Mouse (Mus musculus) T-helper 1 cell (primary cell): ENCODE measurements at regions not wholly inside any gene's neighbourhood (a gene's known extent, or its start where the extent isn't known, plus 50 kb on each side); places are given as distances from the start of the nearest gene placed in this dataset.

Experiments used
- in situ Hi-C: fragments of 300-600 bp; cut with MboI, MseI; formaldehyde crosslinking; loops from one replicate; pipeline ENCODE4 v1.15.1; 2025; ENCODE audit warnings: high pct_unique_total_duplicates

- in situ Hi-C loops, result no loop called here
These were observed 57.3 kb downstream of the Bhlhe40 start for GRCm38 (mm10) chr6:108717681-108718080.

DNA sequence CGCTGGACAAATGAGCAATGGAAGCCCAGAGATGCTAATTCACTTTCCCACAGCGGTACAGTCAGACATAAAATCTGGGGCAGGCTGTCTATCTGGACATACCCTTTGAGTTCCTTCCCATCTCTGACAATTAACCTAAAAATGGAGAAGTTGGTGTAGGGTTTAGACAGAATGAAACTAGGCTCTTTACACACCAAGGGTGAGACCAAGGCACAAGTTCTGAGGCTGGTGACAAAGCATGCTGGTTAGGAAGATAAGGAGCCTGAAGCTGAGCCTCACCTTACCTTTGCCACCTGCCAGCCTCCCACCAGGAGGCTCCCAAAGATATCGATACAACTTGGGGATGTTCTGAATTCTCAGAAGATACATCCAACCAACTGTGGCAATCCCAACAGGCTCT is 58.5 kb downstream of the Bhlhe40 start:
- in situ Hi-C loops, result no loop called here

DNA sequence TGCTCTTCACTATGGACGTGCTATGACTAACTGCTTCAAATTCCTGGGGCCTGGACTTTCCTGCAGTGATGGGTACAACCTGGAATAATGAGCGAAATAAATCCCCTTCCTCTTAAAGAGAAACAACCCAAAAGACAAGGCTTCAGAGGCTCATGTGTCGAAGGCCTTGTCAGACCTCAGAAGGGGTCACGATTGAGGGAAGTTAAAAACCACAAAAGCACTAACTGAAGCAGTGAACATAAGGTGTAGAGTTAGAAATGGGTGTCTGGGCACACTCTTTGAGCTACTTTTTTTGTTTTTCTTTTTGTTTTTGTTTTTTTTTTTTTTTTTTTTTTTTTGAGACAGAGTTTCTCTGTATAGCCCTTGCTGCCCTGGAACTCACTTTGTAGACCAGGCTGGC is 59.5 kb downstream of the Bhlhe40 start:
- in situ Hi-C loops, result no loop called here

DNA sequence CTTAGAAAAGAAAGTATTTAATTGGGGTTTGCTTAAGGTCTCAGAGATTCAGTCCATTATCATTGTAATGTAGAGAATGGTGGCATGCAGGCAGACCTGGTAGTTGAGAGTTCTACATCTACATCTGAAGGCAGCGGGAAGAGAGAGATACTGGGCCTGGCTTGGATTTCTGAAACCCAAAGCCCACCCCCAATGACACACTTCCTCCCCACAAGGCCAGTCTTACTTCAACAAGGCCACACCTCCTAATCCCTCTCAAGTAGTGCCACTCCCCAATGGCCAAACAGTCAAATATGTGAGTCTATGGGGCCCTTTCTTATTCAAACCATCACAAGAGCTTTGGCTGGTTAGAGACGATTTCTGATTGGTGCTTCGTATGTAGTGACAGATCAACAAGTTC is 60.5 kb downstream of the Bhlhe40 start:
- in situ Hi-C loops, result no loop called here

GRCm38 (mm10) chr6:108721557-108721956 is 61.1 kb downstream of the Bhlhe40 start:
- in situ Hi-C loops, result no loop called here

GRCm38 (mm10) chr6:108723236-108723635 is 59.7 kb upstream of the Arl8b start:
- in situ Hi-C loops, result no loop called here

DNA sequence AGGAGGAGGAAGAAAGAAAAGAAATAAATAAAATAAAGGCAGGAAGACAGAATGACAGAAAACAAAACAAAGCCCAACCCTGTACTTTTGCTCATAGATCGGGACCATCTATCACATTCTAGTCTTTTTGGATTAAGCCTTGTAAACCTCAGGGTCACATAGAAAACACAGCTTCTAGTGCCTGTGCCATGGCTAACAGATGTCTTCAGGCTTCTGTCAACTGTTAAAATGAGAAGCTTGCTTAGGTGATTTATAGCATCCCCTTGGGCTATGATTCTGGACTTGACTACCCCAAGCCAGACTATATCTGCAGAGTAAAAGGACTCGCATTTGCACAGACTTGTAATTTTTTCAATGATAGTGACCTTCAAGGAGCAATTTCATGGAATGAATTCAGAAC is 59.1 kb upstream of the Arl8b start:
- in situ Hi-C loops, result no loop called here

DNA sequence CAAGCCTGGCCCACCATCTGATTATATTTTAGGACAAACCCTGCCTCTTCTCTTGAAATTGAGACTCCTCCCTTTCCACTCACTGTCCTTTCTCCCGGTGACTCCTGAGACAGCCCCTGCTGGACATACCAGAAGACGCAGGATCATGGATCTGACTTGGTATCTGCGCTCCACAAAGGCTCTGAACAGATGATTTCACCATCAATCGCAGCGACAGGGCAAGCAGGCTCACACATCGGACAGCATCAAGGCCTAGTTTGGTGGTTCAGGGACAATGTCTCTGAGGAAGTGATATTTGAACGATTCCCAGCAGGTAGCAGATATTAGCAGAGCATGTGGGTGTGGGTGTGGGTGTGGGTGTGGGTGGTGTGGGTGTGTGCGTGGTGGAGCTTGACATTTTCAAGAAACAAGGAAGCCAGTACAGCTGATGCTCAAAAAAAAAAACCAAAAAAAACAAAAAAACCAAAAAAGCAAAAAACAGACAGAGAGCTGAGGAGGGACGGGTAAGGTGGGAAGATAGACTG is 51.7 kb upstream of the Arl8b start:
- in situ Hi-C loops, result loop anchor here (5.0 to 10.0 kb wide), 2 partner anchors 314 to 636 kb away; no protein-coding TSS in a partner anchor
